Mouse (Mus musculus) kidney, postnatal 10 days (tissue): Measurements from ENCODE around the gene Nrap.

Experiments
- DNase-seq: peaks from one replicate; pipeline ENCODE4 v3.0.0; 2021; ENCODE audit warnings: mixed read lengths

The Nrap gene

GRCm38 (mm10) chr19:56294654-56295399 lies 95.0 kb downstream of the Nrap start:
- DNase-seq: peak; percentile 93

GRCm38 (mm10) chr19:56292335-56292734 lies 97.5 kb downstream of the Nrap start:
- DNase-seq: peak; percentile 32

- DNase-seq: peak; percentile 65
These were observed 97.9 kb downstream of the Nrap start for GRCm38 (mm10) chr19:56291898-56292297.

GRCm38 (mm10) chr19:56289642-56290041 lies 100.2 kb downstream of the Nrap start:
- no peak for DNase-seq

GRCm38 (mm10) chr19:56288436-56288835 lies 101.4 kb downstream of the Nrap start:
- DNase-seq: peak; percentile 27

- no peak for DNase-seq
These were observed 102.1 kb downstream of the Nrap start for GRCm38 (mm10) chr19:56287580-56288367.

GRCm38 (mm10) chr19:56286866-56287265 lies 103.0 kb downstream of the Nrap start, which contains the start of gene Habp2:
Gene Habp2, plus strand, starts transcription at chr19:56287137.
- peak; percentile 28 for DNase-seq

- no peak for DNase-seq
These were observed 104.6 kb downstream of the Nrap start for GRCm38 (mm10) chr19:56285222-56285621.

GRCm38 (mm10) chr19:56278366-56278765 lies 111.5 kb downstream of the Nrap start:
- no peak for DNase-seq

- DNase-seq: no peak
These were observed 111.9 kb downstream of the Nrap start for GRCm38 (mm10) chr19:56277951-56278350.

GRCm38 (mm10) chr19:56277140-56277804 lies 112.6 kb downstream of the Nrap start:
- DNase-seq: no peak

- no peak for DNase-seq
These were observed 117.8 kb downstream of the Nrap start for GRCm38 (mm10) chr19:56272081-56272480.
